Mouse (Mus musculus) urinary bladder, postnatal 0 days (tissue): ENCODE measurements around the gene Usp39. TPM values are rescaled to one million over a fixed set of nuclear protein-coding genes. Genes with fewer than 3 reads are reported as not detected.

Experiments
- polyA plus RNA-seq: library from polyadenylated mRNA; unstranded; fragments of >200 nt; fragmentation: Nextera tagmentation; extraction: Ambion mirVana; gene quantifications from 2 replicates; pipeline ENCODE4 v1.2.1, GENCODE M21; 2015

Usp39 gene
- polyA plus RNA-seq, result 18.8 and 21.3 TPM in 2 replicates

DNA sequence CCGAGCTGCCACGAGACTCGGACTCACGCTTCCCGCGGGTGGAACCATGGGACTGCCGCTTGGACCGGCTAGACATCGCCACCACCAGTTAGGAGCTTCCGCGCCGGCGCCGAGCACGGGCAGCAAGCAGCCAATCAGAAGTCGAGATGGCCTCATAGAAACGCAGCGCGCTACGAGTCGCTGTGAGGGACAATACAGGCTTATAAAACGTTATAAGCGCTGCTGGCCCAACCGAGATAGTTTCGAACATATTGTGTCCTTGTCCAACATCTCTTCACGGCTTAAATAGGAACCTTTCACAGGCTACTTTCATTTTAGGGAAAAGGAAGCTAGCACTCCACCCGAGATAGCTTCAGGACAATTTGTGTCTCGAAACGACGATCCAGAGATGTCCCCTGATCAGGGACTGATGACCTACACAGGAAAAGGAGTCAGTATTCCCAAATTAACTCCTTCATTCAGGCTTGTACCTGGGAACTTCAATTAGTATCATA lies at the start of gene Usp39:
Usp39 (minus strand) TSS at position 111 of the 494 bp plus-strand sequence.

DNA sequence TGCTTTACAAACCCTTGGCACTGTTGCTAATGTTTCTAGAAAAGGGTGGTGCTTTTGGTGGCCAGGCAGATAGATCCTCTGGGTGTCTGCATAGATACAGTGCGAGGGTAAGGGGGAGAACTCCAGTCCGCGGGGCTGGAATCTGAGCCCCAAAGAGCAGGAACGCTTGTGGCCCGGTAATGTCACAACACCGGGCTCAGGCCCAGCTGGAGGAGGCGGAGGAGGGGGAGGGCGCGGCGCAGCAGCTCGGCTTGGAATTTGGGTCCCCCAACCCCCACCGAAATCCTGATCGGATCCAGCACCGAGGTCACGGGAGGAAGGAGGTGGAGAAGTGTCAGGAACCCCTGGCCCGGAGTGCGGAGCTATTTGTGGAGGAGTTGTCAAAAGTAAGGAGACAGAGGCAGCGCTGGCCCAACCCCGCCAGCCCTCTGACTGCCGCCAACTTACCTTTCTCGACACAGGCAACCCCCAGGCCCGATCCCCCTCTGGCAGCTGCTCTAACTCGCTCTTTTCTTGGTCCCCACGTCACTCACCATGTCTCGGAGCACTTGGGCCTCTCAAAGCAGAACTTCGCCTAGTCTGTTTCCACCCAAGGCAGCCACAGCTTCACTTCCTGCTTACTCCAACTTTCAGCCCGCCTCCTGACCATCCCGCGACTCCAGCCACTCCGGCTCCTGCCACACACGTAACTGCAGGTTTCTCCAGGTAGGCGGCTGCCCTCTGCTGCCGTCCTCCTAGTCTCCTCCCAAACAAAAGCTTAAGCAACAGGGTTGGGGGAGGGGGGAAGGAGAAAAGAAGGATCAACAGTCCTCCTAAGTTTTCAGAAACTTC lies 45.2 kb upstream of the Usp39 start, which contains the start of gene Vamp8:
Vamp8 (minus strand) TSS at position 763 of the 831 bp plus-strand sequence.

DNA sequence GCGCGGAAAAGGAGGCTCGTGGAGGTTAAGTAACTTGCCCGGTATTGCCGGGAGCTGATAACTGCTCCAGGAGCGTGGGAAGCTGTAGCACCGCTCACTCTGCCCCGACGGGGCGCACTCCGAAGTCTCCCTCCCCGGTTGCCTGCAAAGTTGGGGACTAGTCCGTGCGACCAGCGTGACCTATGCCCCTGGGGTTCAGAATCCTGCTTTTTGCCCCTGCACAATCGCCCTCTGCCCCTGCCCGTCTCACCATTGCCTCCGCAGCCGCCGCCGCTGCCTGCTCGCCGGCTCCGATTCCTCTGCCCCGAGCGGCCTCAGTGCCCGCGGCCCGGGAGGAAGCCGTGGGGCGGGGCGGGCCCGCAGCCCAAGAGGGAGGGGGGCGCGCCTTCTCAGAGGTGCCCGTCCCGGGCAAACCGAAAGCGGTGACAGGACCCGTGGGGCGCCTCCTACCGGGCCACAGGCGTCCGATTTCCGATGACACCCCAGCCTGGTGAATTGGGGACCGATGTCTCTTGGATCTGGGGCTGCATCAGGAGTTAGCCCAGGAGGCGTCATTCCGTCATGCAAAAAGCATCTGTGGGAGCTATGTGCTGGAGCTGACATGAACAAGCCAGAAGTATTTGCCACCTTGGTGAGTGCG lies 35.3 kb upstream of the Usp39 start, which contains the start of gene Vamp5:
Vamp5 (minus strand) TSS at position 338 of the 640 bp plus-strand sequence.

DNA sequence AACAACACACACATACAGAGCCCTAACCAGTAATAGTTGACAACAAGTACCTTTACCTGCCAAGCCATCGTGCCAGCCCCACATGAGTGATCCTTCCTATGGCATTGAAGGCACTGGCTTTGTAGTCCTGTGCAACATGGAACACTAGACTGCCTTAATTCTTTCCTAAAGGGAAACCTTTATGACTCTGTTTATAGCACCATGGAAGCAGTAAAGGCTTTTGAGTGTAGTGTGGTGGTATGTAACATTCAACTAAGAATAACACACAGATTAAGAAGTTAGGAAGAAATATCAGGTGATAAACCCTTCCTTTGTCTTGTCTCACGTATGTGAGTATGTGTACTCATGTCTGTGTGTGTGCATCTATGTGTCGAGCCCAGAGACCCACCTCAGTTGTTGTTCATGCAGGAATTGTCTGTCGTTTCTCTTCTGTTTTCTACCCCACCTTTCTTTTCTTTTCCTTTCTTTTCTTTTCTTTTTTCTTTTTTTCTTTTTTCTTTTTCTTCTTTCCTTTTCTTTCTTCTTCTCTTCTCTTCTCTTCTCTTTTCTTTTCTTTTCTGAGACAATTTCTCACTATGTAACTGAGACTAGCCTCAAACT lies 22.0 kb upstream of the Usp39 start, which contains the start of gene Rnf181:
Rnf181 (minus strand) TSS at position 113 of the 600 bp plus-strand sequence.

DNA sequence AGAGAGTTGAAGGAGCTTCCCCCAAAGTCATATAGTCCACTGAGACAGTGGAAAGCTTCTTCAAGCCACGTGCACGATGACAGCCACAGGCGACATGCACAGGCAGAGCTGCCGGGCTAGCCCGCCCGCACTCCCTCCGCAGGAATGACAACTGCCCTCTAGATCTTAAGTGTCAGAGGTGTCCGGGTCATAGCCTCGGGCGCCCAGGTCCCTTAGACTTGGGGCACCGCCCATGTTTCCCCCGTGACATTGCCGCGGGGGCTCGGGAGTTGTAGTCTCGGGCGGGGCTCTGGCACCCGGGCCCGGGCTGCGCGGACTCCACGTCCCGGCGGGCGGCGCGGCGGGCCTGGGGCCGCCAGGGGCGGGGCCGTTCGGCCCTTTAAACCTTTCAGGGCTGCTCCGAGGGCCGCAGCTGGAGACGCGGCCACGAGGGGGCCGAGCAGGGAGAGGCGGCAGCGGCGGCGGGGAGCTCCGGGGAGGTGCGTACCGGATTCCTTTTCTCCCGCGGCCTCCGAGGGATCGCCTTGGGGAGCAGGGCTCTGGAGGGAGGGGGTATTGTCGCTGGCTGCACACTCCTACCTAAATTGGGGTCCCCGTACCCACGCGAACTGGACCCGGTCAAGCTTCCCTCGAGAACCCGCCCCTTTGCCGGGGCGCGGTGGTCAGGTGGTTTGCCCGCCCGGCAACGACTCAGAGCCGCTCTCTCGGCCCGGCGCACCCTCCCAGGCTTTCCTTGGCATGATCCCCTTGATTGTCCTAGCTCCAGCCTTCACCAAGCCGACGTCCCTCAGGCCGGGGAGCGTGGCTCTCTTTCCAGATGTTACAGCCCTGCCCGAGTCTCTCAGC lies 10.3 kb upstream of the Usp39 start, which contains the start of gene Tmem150a:
Tmem150a (plus strand) TSS at position 382 of the 846 bp plus-strand sequence.

DNA sequence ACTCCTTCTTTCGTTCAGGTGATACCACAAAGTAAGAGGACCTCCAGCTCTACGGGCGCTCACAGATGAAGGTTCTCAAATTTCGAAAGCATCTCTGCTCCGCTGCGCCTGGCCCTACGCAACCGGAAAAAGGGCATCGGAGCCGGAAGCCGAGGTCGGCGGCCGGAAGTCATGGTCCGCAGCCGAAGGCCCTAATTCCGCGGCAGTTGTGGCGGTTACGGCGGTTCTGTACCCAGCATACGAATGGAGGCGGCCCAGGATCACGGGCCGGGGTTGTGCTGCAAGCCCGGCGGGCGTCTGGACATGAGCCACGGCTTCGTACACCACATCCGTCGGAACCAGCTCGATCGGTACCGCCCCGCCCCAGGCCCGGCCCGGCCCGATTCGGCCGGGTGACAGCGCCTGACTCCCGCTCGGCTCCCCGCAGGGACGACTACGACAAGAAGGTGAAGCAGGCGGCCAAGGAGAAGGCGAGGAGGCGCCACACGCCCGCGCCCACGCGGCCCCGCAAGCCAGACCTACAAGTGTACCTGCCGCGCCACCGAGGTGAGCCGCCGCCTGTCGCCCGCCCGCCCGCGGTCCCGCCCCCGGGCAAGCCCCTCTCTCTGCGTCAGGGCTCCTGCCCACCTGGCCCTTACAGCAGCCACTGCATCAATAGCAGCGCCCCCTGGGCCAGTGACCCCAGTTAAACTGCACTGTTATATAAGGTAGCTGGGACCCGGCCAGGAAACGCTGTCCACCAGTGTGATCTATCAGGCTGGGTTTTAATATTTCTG lies 2.4 kb upstream of the Usp39 start, which contains the start of gene 0610030E20Rik:
0610030E20Rik (plus strand) TSS at position 152 of the 776 bp plus-strand sequence.

Other genes starting within 250 kb of the Usp39 start
- gene St3gal5, start 247.6 kb downstream of the Usp39 start, polyA plus RNA-seq, result 19.8 and 22.6 TPM in 2 replicates
- gene Atoh8, start 109.6 kb downstream of the Usp39 start, polyA plus RNA-seq, result 12.0 and 14.6 TPM in 2 replicates
- not detected in 2 replicates for gene Sftpb, start 40.6 kb downstream of the Usp39 start, polyA plus RNA-seq
- gene 0610030E20Rik, start 2.1 kb upstream of the Usp39 start, polyA plus RNA-seq, result 16.3 and 18.0 TPM in 2 replicates
- 9.7 and 11.4 TPM in 2 replicates for gene Tmem150a, start 10.3 kb upstream of the Usp39 start, polyA plus RNA-seq
- gene Rnf181, start 21.8 kb upstream of the Usp39 start, polyA plus RNA-seq, result 93.4 and 95.6 TPM in 2 replicates
- gene Vamp5, start 35.3 kb upstream of the Usp39 start, polyA plus RNA-seq, result 36.2 and 36.3 TPM in 2 replicates
- gene Vamp8, start 45.5 kb upstream of the Usp39 start, polyA plus RNA-seq, result 185 and 223 TPM in 2 replicates
- 17.0 and 22.0 TPM in 2 replicates for gene Ggcx, start 69.1 kb upstream of the Usp39 start, polyA plus RNA-seq
- gene Mat2a, start 94.4 kb upstream of the Usp39 start, polyA plus RNA-seq, result 183 and 218 TPM in 2 replicates
- gene Sh2d6, start 176.5 kb upstream of the Usp39 start, polyA plus RNA-seq, result 0.37 TPM in 2 replicates
- gene Capg, start 199.2 kb upstream of the Usp39 start, polyA plus RNA-seq, result 172 and 260 TPM in 2 replicates